8 mouse cellular contexts compared by ENCODE assay signal in genomic region chr9:107675671-107676301, GRCm38 (mm10). TPM values are rescaled to one million over a fixed set of nuclear protein-coding genes. Genes with fewer than 3 reads are reported as not detected.
A peak's percentile ranks its signal among the peaks of the same experiment; 100 is the strongest.
DNase-seq lines count a peak whose midpoint lies in the region; ATAC-seq and TF ChIP-seq lines count a peak whose summit lies in the region.

No protein-coding gene starts in this region.

- DNase-seq in ES-CJ7 (ENCODE audit: low read depth, low spot score): peak; percentile 82
- DNase-seq in c-Kit-positive CD71-negative TER-119-negative erythroid progenitor cells, embryonic 14.5 days (ENCODE audit: low read depth): peak; percentile 32
- DNase-seq in forebrain, postnatal 0 days: peak; percentile 87
- DNase-seq in hindbrain, embryonic 11.5 days (ENCODE audit: low spot score): peak; percentile 88
- DNase-seq in layer of hippocampus, postnatal 36 days: peak; percentile 66 to 67
- peak; percentile 80 to 85 for DNase-seq in lung, postnatal 4 days
- DNase-seq in retina, postnatal 7 days (ENCODE audit: low read depth, low spot score): peak; percentile 65
- peak; percentile 76 for DNase-seq in urinary bladder, postnatal 14 days (ENCODE audit: low spot score)

- 4% methylated on average over 39 of the region's 39 CpGs for WGBS in forebrain, postnatal 0 days
- WGBS in hindbrain, embryonic 11.5 days: 1% methylated on average over 39 of the region's 39 CpGs

- no peak overlapping the region for H3K27ac ChIP-seq in forebrain, postnatal 0 days (ENCODE audit: low read depth, low read length)
- H3K27ac ChIP-seq in hindbrain, embryonic 11.5 days (ENCODE audit: low read depth, low read length): no peak overlapping the region

- H3K9ac ChIP-seq in forebrain, postnatal 0 days: peak overlapping the region; percentile 43
- peak overlapping the region; percentile 34; the same call in 1 of the 2 replicates for H3K9ac ChIP-seq in hindbrain, embryonic 11.5 days (ENCODE audit: low read depth, low read length)

- TF ChIP-seq CTCF in forebrain, postnatal 0 days (IDR thresholded peaks at IDR 0.05; ENCODE audit: low read depth): peak; percentile 94

- peak overlapping the region; percentile 74 for H3K4me2 ChIP-seq in forebrain, postnatal 0 days (ENCODE audit: low read depth)
- H3K4me2 ChIP-seq in hindbrain, embryonic 11.5 days (replicated peaks; ENCODE audit: low read depth, low read length): peak overlapping the region; percentile 58

- H3K9me3 ChIP-seq in forebrain, postnatal 0 days (ENCODE audit: low read length): no peaks in the 10 kb centered on the region
- H3K9me3 ChIP-seq in hindbrain, embryonic 11.5 days (ENCODE audit: control insufficient read depth, low read length): no peaks in the 10 kb centered on the region

- H3K36me3 ChIP-seq in forebrain, postnatal 0 days (ENCODE audit: insufficient read depth): no peaks in the 10 kb centered on the region
- no peaks in the 10 kb centered on the region for H3K36me3 ChIP-seq in hindbrain, embryonic 11.5 days (ENCODE audit: control insufficient read depth, insufficient read depth, low read length)

- peak overlapping the region; percentile 37 for H3K4me3 ChIP-seq in forebrain, postnatal 0 days (ENCODE audit: low read depth, low read length)
- H3K4me3 ChIP-seq in hindbrain, embryonic 11.5 days (ENCODE audit: low read depth, low read length): peak overlapping the region; percentile 31

- 0 out of 2 replicates have a peak, but pooled peaks cover 9% of the 10 kb centered on the region for H3K4me1 ChIP-seq in forebrain, postnatal 0 days (ENCODE audit: insufficient read depth)
- H3K4me1 ChIP-seq in hindbrain, embryonic 11.5 days (replicated peaks; ENCODE audit: control insufficient read depth, insufficient read depth, low read length): peaks cover 10% of the 10 kb centered on the region

- ATAC-seq in forebrain, postnatal 0 days: peak; percentile 87
- ATAC-seq in hindbrain, embryonic 11.5 days (ENCODE audit: low FRiP score): peak; percentile 56; the same call in 1 of the 2 replicates

- H3K27me3 ChIP-seq in forebrain, postnatal 0 days (ENCODE audit: insufficient read depth, low read length): peaks cover 17% of the 10 kb centered on the region
- H3K27me3 ChIP-seq in hindbrain, embryonic 11.5 days (ENCODE audit: control insufficient read depth, insufficient read depth, low read length): peaks cover 36% of the 10 kb centered on the region

RNA-seq across cellular contexts. Expression of gene Gnat1, which starts 3.7 kb away (rescaled TPM):
- total RNA-seq in forebrain, postnatal 0 days (2014; rRNA removed): 0.24 TPM in 1 of 2 replicates, not detected in the other
- polyA plus RNA-seq in forebrain, postnatal 0 days (2015; fragmentation: Nextera tagmentation; extraction: Ambion mirVana): 0.73 and 1.8 TPM in 2 replicates
- 0.84 and 1.2 TPM in 2 replicates for polyA plus RNA-seq in hindbrain, embryonic 11.5 days (2014; fragmentation: Nextera tagmentation; extraction: Ambion mirVana)
- total RNA-seq in layer of hippocampus, postnatal 36 days (2021): not detected

RNA-seq across cellular contexts. Expression of gene Slc38a3, which starts 6.5 kb away (rescaled TPM):
- 43.5 and 60.9 TPM in 2 replicates for total RNA-seq in forebrain, postnatal 0 days (2014; rRNA removed)
- polyA plus RNA-seq in forebrain, postnatal 0 days (2015; fragmentation: Nextera tagmentation; extraction: Ambion mirVana): 38.7 and 39.8 TPM in 2 replicates
- 8.0 and 9.8 TPM in 2 replicates for polyA plus RNA-seq in hindbrain, embryonic 11.5 days (2014; fragmentation: Nextera tagmentation; extraction: Ambion mirVana)
- total RNA-seq in layer of hippocampus, postnatal 36 days (2021): 10 to 100 TPM; 53.9 to 60.6 TPM

RNA-seq across cellular contexts. Expression of gene Sema3f, which starts 34.5 kb away (rescaled TPM):
- 56.6 and 61.4 TPM in 2 replicates for total RNA-seq in forebrain, postnatal 0 days (2014; rRNA removed)
- 7.1 and 7.8 TPM in 2 replicates for polyA plus RNA-seq in forebrain, postnatal 0 days (2015; fragmentation: Nextera tagmentation; extraction: Ambion mirVana)
- 10.7 and 12.0 TPM in 2 replicates for polyA plus RNA-seq in hindbrain, embryonic 11.5 days (2014; fragmentation: Nextera tagmentation; extraction: Ambion mirVana)
- 1 to 10 TPM; 4.3 to 4.6 TPM for total RNA-seq in layer of hippocampus, postnatal 36 days (2021)

RNA-seq across cellular contexts. Expression of gene Gnai2, which starts 40.6 kb away (rescaled TPM):
- total RNA-seq in forebrain, postnatal 0 days (2014; rRNA removed): 200 and 223 TPM in 2 replicates
- 267 and 287 TPM in 2 replicates for polyA plus RNA-seq in forebrain, postnatal 0 days (2015; fragmentation: Nextera tagmentation; extraction: Ambion mirVana)
- 529 and 534 TPM in 2 replicates for polyA plus RNA-seq in hindbrain, embryonic 11.5 days (2014; fragmentation: Nextera tagmentation; extraction: Ambion mirVana)
- 100 to 1,000 TPM; 195 to 208 TPM for total RNA-seq in layer of hippocampus, postnatal 36 days (2021)

Comparison
In these comparisons a context has a peak if more than half of its experiments do, and no peak if none do; other contexts are left out.
1. DNase-seq: peak in every context shown above with its lines; median percentile 88 in hindbrain, embryonic 11.5 days; 87 in forebrain, postnatal 0 days; 82 in lung, postnatal 4 days; 82 in ES-CJ7; 76 in urinary bladder, postnatal 14 days; 66 in layer of hippocampus, postnatal 36 days; 65 in retina, postnatal 7 days; 32 in c-Kit-positive CD71-negative TER-119-negative erythroid progenitor cells, embryonic 14.5 days.
2. RNA of gene Sema3f, which starts 34.5 kb away (total RNA-seq): 56.6 to 61.4 TPM in forebrain, postnatal 0 days; 4.3 to 4.6 TPM in layer of hippocampus, postnatal 36 days; every median in the first group is over 10 times any median in the second.